Mouse (Mus musculus) right cerebral cortex, postnatal 10 days (tissue): ENCODE data around the gene Fgfr1op.

Source experiments
- DNase-seq, 2 experiments: peaks; one replicate each; pipeline ENCODE4 v3.0.0; 2021; ENCODE audit warnings: low spot score in 2 of 2

The Fgfr1op gene

DNA sequence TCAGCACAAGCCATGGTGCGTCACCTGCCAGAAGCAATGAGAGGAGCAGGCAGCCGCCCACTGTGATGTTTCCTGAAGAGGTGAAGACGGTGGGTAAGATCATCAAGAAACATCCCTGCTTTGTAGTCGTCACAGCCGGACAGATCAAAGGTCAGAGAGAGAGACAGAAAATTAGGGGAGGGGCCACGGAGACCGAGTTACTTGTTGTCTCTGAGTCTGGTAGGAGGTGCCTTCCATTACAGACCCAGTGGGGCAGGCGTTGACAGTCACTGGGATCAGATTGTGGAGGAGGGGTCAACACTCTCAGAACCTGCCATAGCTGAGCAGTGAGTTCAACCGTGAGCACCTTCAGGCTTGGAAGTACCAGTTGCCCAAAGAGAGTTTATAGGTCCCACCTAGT lies 63.3 kb downstream of the Fgfr1op start:
- DNase-seq, result no peak

DNA sequence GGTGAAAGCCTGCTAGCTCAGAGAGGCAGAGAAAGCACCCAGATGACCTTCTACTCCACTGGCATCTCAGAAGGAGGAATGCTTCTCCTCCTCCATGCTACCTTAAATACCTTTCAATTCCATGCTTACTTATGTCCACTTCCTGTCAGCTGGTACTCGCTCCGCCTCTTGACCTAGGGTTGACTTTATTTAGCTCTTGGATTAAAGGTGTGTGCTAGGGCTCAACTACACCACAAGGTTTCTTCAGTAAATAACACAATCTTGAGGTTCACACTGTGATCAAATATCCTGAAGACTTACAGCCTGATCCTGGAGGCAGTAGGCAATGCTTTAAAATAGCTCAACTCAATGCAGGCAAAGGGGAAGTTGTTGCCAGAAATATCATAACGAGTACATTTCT lies 64.3 kb downstream of the Fgfr1op start:
- no peak for DNase-seq

DNA sequence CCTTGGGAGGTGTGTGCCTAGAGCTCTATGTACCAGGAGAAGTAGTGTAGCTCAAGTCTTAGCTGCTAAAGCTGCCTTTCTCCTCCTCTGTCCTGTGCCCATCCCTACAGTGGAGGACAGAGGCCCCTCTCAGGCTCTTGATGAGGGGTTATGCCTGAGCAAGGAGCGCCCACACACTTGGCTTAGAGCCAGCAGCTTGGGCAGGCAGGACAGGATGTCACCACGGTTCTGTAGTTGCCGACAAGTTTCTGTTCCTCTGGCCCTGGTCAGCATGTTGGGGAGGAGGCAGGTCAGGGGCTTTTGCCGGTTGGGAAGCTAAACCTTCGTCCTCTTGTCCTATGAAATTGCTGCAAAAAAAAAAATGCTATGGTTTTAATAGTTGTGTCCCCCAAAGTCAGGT lies 66.8 kb downstream of the Fgfr1op start:
- peak; percentile 82 for DNase-seq

DNA sequence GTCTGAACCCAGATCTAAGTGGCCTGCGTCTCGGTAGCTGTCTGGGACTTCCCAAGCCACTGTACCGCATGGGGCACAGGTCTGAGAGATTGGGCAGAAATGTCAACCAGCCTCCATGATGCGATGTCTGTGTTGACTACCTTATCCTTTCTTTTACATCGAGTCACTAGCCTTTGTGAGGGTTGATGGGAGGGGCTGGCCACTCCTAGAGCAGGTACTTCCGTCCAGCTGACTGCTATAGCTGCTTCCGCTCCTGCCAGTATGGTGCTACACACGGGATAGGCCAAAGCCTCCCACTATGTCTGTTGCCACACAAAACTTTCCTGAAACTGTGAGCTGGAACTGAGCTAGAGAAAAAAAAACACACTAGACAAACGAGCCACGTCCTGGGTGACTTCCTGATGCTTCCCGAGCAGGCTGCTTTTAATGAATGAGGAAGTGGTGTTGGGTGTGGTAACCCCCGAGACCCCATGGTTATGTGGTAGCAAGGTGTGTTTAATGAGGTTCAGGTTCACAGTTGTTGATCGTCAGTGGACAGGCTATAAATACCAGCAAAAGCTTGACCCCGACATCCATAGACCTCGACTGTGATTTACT lies 68.4 kb downstream of the Fgfr1op start:
- no peak for DNase-seq

DNA sequence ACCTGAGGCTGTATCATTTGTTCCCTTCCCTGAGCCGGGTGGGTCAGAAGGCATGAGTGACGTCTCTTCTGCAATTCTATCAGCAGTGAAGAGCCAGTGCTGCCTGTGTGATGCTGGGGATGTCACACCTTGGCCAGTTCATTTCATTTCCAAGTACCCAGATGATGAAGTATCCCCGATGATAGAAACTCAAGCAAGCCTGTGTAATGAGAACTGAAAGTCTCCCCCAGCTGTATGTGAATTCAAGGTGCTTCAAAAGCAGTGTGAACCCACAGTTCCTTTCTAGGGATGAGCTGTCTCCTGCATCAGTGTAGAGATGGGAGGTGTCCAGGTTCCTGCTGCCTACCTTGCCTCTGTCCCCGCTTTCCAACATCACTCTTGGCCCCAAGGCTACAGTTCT lies 69.2 kb downstream of the Fgfr1op start:
- no peak for DNase-seq

DNA sequence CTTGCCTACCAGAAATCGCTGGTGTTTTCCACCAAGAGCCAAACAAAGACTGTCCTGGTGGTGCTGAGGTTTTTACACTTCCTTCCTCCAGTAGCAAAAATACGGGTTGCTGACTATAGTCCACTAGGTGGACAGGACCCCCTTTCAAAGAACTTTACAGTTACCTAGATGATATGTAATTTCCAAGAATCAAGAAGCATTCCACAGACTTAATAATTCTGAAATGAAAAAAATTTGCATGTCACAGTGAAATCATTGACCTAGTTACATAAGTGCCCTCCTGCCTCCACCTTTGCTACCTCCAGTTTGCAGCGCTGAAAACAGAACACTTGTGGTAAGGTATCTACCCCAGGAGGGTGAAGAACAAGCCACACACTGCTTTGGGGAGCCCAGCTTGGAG lies 70.4 kb downstream of the Fgfr1op start, which contains the start of gene Ccr6:
TSS of gene Ccr6 (plus strand) at position 301 of the 400 bp plus-strand sequence.
- DNase-seq, result no peak

DNA sequence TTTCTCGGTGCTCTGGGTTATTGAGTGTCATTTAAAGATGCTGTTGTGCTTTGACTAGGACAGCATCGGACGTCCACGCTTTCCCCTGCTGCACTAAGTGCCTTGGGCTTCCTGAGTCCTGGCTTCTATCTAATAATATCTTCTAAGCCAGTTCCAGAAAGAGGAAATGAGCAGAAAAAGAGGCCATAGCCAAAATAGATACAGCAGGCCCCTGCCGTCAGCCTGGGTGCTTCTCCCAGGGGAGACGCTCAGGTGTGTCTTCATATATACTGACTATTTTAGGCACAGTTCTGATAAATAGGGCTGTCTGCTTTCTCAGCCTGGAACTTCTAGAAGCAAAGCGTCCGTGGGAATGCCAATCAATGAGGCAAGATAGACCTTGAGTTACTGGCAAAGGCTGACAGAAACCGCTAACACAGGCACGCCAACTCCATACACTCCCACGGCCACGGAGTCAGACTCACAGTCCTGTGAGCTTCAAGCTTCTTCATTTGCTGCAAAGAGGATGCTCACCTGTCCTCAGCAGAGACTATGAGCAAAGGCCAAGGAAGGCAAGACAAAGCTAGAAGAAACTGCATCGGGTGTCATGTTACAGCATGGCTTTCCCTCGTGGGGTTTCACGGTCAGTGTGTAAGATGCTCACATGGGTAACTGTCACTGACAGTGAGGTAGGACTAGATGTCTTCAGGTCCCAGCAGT lies 72.9 kb downstream of the Fgfr1op start:
- no peak for DNase-seq

DNA sequence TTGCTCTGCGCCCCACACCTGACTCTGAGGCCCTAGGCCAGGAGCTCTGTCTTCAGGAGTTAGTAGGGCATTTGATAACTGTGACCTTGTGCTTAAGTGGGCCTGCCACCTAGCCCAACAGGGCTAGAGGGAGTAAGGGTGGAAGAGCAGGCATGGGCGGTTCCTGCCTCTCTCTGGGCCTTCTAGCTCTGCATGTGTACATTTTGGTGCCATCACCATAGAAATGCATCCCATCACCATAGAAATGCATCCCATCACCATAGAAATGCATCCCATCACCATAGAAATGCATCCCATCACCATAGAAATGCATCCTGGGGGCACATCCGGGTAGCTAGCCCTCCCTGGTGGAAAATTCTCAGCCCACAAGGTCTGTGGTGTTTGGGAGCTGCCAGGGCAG lies 74.3 kb downstream of the Fgfr1op start:
- DNase-seq, result no peak

DNA sequence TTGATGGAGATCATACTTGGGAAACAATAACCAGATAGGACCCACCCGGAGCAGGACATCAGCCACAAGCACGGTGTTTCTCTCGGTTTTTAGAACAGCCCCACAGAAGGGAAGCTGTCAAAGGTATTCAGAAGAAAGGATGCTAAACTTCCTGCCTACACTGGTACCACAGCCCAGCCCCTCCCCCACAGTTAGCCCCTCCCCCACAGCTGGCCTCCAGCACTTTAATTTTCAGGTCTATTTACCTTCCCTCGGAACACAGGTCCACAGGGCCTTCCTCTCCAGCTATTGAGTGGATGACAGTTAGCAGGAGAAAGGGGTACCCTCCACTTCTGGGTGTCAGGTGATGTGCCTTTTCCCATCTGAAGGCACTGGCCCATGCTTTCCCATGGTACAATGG lies 75.2 kb downstream of the Fgfr1op start:
- no peak for DNase-seq

DNA sequence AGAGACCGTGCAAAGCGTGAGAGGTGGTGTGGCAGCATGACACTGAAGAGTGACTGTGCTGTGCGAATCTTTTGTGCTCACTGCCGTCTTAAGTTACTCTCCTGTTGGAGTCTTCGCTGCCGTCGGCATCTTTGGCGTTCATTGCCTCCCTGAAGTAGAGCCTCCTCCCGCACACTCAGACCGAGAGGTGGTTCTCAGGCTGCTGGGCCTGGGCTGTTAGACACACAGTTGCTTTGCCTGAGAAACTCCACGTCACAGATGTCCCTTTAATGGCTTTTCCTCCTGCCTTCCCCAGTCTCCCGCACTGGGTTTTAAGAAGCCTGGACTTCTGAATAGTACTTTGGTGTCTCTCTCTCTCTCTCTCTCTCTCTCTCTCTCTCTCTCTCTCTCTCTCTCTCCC lies 76.3 kb downstream of the Fgfr1op start:
- DNase-seq, result no peak

DNA sequence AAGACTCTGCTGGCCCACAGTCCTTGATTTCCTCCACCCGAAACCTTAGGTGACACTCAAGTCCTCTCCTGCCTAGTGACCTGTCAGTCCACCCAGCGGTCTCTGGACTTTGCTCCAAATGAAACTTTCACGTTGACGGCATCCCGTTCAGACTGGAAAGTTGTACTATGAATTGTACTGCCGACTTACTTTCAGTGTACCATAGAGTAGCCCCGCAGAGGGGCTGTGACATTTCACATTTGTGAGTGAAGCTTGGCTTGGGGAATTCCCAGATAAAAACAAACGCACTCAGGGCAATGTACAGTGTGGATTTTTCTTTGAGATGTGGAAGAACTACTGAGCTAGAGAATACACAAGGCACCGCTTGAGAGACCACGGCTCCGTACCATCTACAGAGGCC lies 76.9 kb downstream of the Fgfr1op start:
- no peak for DNase-seq

DNA sequence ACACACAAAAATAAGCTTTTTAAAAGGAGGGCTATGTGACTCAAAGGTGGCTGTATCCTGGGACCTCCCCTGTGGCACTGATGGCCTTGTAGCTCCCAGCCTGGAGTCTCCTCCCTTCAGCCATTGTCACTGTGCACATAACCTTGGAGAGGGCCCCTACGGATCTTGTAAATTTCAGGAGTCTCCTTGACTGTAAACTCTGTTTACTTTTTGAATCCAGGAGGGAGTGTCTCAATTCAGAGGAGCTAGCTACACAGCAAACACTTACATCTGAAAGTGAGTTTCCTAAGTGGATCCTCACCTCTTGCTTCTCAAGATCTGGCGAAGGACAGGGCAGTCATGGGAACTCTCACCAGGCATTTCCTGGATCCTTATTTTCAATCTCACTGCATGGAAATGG lies 78.8 kb downstream of the Fgfr1op start:
- DNase-seq, result no peak

DNA sequence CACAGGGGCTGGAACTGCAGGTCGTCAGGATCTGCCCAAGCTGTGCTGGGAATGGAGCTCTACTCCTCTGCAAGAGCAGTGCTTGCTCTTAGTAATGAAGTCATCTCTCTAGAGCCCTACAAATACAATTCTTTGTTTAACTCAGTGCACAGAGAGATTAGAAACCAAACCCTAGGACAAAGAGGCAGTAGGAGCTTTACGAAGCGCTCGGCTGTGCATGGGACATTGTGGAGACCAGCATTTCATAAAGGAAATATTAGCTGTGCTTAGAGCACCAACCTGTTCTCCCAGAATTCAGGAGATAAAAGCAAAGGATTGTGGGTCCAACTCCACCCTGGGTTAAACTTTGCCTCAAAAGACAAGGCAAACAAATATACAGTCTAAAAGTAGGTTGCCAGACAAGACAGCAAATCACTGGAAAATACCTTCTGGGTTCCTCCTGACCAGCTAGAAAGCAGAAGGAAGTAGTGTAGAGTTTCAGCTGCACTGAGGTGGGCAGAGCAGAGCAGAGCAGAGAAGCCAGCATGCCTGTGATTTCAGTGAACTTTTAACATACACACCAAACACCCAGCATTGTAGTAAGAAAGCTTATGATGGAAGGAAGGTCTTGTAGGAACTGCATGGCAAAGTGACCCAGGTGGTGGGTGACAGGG lies 80.9 kb downstream of the Fgfr1op start:
- DNase-seq, result no peak
